ENCODE assay signal across 39 mouse cellular contexts in the genomic region with DNA sequence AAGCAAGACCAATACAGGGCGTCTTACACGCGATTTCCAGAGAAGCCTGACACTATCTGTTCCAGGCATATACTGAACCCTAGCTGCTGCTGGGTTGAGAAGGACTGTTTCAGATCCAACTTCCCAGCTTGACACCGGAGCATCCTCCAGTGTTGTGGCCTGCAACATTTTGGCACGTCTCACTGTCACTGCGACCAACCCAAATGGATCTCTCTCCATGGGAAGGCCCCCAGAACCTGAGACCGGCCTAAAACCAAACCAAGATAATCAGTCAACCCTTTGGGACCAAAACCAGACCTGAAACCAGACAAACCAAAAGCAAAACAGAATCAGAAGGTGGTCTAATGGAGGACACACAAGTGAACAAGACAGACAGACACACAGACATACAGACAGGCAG. TPM values are rescaled to one million over a fixed set of nuclear protein-coding genes. Genes with fewer than 3 reads are reported as not detected.
"Had no signal": no experiment of that assay in that cellular context is flagged by ENCODE, and none has a peak within 500 bp of the region (broad histone marks: within the 10 kb centered on the region; RNA-seq: fewer than 3 reads in every experiment).

No protein-coding gene starts in this region.

RNA-seq across cellular contexts. Expression of gene Rnf212b, which starts 47.0 kb away (rescaled TPM):
- total RNA-seq: heart, postnatal 10 days; heart, postnatal 14 days; heart, postnatal 25 days; heart, postnatal 36 days; heart, postnatal 4 days; hematopoietic stem cell, adult 5-6 weeks; hindbrain, postnatal 0 days; layer of hippocampus, adult 18-20 months; layer of hippocampus, adult 2 months; layer of hippocampus, adult 8-10 months; layer of hippocampus, postnatal 10 days; layer of hippocampus, postnatal 14 days; layer of hippocampus, postnatal 25 days; layer of hippocampus, postnatal 36 days; left cerebral cortex, adult 18-20 months; left cerebral cortex, adult 2 months; left cerebral cortex, adult 8-10 months had no signal
- polyA plus RNA-seq: heart, embryonic 13.5 days; heart, embryonic 14.5 days; heart, embryonic 15.5 days; heart, embryonic 16.5 days; hindbrain, embryonic 10.5 days; hindbrain, embryonic 11.5 days; hindbrain, embryonic 12.5 days; hindbrain, embryonic 13.5 days; hindbrain, embryonic 14.5 days; hindbrain, embryonic 15.5 days; hindbrain, embryonic 16.5 days; hindbrain, postnatal 0 days; inflammation-experienced regulatory T-cells, adult 6 months; intestine, embryonic 14.5 days; intestine, embryonic 15.5 days; intestine, embryonic 16.5 days; intestine, postnatal 0 days; kidney, embryonic 14.5 days; kidney, embryonic 15.5 days; large intestine, adult 2 months had no signal

RNA-seq across cellular contexts. Expression of gene Cebpe, which starts 55.0 kb away (rescaled TPM):
- total RNA-seq: heart, postnatal 10 days; heart, postnatal 14 days; heart, postnatal 25 days; heart, postnatal 36 days; heart, postnatal 4 days; hindbrain, postnatal 0 days; layer of hippocampus, adult 18-20 months; layer of hippocampus, adult 2 months; layer of hippocampus, adult 8-10 months; layer of hippocampus, postnatal 10 days; layer of hippocampus, postnatal 14 days; layer of hippocampus, postnatal 25 days; layer of hippocampus, postnatal 36 days; left cerebral cortex, adult 18-20 months; left cerebral cortex, adult 2 months; left cerebral cortex, adult 8-10 months had no signal
- polyA plus RNA-seq: heart, embryonic 13.5 days; heart, embryonic 14.5 days; heart, embryonic 16.5 days; heart, postnatal 0 days; hindbrain, embryonic 10.5 days; hindbrain, embryonic 11.5 days; hindbrain, embryonic 12.5 days; hindbrain, embryonic 13.5 days; hindbrain, embryonic 14.5 days; hindbrain, embryonic 15.5 days; hindbrain, embryonic 16.5 days; hindbrain, postnatal 0 days; inflammation-experienced regulatory T-cells, adult 6 months; intestine, embryonic 16.5 days; intestine, postnatal 0 days; kidney, embryonic 14.5 days; kidney, embryonic 16.5 days; kidney, postnatal 0 days had no signal
